Mouse (Mus musculus) skeletal muscle tissue, adult 2 months (tissue): ENCODE measurements around the gene Olfr1360.

Source experiments
- DNase-seq: peaks from one replicate; pipeline ENCODE4 v3.0.0-alpha.2; 2012; ENCODE audit warnings: low read depth, low spot score

The Olfr1360 gene

GRCm38 (mm10) chr13:21663286-21663685, 13.9 kb downstream of the Olfr1360 start, which contains the start of gene Olfr1361:
Olfr1361 (minus strand) TSS chr13:21663386.
- no peak for DNase-seq

- no peak for DNase-seq
Observed at GRCm38 (mm10) chr13:21642418-21642817, 34.8 kb downstream of the Olfr1360 start, which contains the start of gene Olfr11. Olfr11 (minus strand) TSS chr13:21642518.
